Mouse (Mus musculus) stomach, postnatal 0 days (tissue): ENCODE results near the gene Nelfa. TPM values are rescaled to one million over a fixed set of nuclear protein-coding genes. Genes with fewer than 3 reads are reported as not detected.
A peak's percentile ranks its signal among the peaks of the same experiment; 100 is the strongest.

ENCODE experiments used
- ATAC-seq: fragments of 200-750 bp; cut with Nextera tagmentation; 2 replicates; pipeline ENCODE4 v1.8.0; 2017; ENCODE audit not compliant: low FRiP score, low TSS enrichment
- DNase-seq: peaks from one replicate; pipeline ENCODE4 v3.0.0-alpha.2; 2016; ENCODE audit warnings: low spot score
- H3K27ac ChIP-seq: fragments of 300-500 bp; sonication (generic); replicated peaks from 2 replicates; pipeline ENCODE4 v1.5.1; 2014; ENCODE audit warnings: mild to moderate bottlenecking, control low read depth
- H3K27me3 ChIP-seq: fragments of 300-500 bp; sonication (generic); 2 replicates; pipeline ENCODE4 v1.6.1; 2014; ENCODE audit warnings: low read length; ENCODE audit not compliant: control insufficient read depth, insufficient read depth
- H3K36me3 ChIP-seq: fragments of 300-500 bp; sonication (generic); 2 replicates; pipeline ENCODE4 v1.6.1; 2014; ENCODE audit warnings: low read length, mixed read lengths; ENCODE audit not compliant: control insufficient read depth, insufficient read depth
- H3K4me1 ChIP-seq: fragments of 300-500 bp; sonication (generic); replicated peaks from 2 replicates; pipeline ENCODE4 v1.6.1; 2014; ENCODE audit warnings: antibody characterized with exemption; ENCODE audit not compliant: control insufficient read depth, insufficient read depth
- H3K4me2 ChIP-seq: fragments of 300-500 bp; sonication (generic); replicated peaks from 2 replicates; pipeline ENCODE4 v1.6.1; 2014; ENCODE audit warnings: low read depth, mild to moderate bottlenecking, control low read depth, moderate library complexity
- H3K4me3 ChIP-seq: fragments of 300-500 bp; sonication (generic); 2 replicates; pipeline ENCODE4 v1.5.1; 2014; ENCODE audit warnings: low read depth, low read length, control low read depth
- H3K9ac ChIP-seq: fragments of 300-500 bp; sonication (generic); 2 replicates; pipeline ENCODE4 v1.6.1; 2014; ENCODE audit warnings: mild to moderate bottlenecking, low read length, control low read depth, mixed read lengths
- H3K9me3 ChIP-seq: fragments of 300-500 bp; sonication (generic); 2 replicates; pipeline ENCODE4 v1.6.1; 2016; ENCODE audit warnings: low read length; ENCODE audit not compliant: control insufficient read depth
- CTCF ChIP-seq: IDR thresholded peaks from 2 replicates; pipeline ENCODE4 v1.5.1; 2016; ENCODE audit warnings: antibody characterized with exemption, low read depth, mild to moderate bottlenecking, moderate library complexity
- EP300 ChIP-seq: optimal IDR thresholded peaks from 2 replicates; pipeline ENCODE3; 2016; ENCODE audit warnings: antibody characterized with exemption
- WGBS: fragments of 180-500 bp; shearing (Covaris S2); extraction: QIAGEN DNeasy Blood & Tissue Kit; methylation state at CpG from one replicate; pipeline ENCODE4 v1.1.7; 2014; 5-methylcytosine and 5-hydroxymethylcytosine counted together
- polyA plus RNA-seq: library from polyadenylated mRNA; unstranded; fragments of >200 nt; fragmentation: Nextera tagmentation; extraction: Ambion mirVana; gene quantifications from 2 replicates; pipeline ENCODE4 v1.2.1, GENCODE M21; 2015

Gene Nelfa
- polyA plus RNA-seq, 1 experiment from 2014 or later = 20.5 TPM

DNA sequence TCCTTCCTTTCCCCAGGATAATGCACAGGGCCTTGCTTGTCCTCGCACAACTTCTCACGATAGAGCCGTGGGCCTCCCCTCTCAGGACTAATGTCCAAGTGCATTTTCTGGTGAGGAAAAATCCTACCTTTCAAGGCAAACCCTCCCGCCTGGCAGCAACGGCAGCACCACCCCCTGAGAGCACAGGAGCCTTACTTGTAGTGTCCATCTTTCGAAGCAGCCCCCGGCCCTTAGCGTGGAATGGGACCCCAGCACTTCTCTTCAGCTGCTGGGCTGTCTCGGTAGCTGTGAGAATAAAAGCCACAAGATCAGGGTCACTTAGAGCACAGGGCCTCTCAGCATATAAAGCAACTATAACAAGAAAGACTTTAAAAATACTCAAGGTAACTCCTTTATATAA lies 33.0 kb downstream of the Nelfa start:
- Histone ChIP-seq H3K9me3 (no peaks in the 10 kb centered on the region), H3K4me1 (no peaks in the 10 kb centered on the region), H3K27ac (no peak overlapping the region), H3K36me3 (peaks cover 28% of the 10 kb centered on the region), H3K27me3 (no peaks in the 10 kb centered on the region), H3K4me2 (no peak overlapping the region), H3K9ac (no peak overlapping the region), H3K4me3 (no peak overlapping the region)
- DNase-seq (no peak), ATAC-seq (no peak)
- WGBS = 83% methylated on average over 9 of the region's 9 CpGs
- no peak for TF ChIP-seq EP300
- TF ChIP-seq CTCF = no peak

DNA sequence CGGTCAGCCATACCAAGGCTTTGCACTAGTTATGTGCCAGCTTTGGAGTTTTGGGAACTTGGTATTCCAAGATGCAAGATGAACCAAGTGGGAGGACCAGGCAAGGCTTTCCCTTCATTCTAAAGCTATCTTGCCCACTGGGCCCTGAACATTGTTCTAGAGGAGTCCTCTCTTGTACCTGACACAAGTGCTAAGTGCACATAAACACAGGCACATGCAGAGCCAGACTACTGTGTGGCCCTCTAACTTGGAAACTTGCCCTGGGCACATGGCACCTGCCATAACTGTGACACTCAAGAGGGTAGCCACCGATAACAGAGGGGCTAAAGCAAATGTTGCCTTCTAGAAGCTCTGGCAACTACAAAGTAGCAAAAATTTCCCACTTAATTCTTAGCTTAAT lies 33.5 kb downstream of the Nelfa start:
- WGBS = 90% methylated on average over 2 of the region's 2 CpGs
- Histone ChIP-seq H3K27ac (no peak overlapping the region), H3K9ac (no peak overlapping the region), H3K4me3 (no peak overlapping the region), H3K4me2 (no peak overlapping the region), H3K9me3 (no peaks in the 10 kb centered on the region), H3K36me3 (peaks cover 28% of the 10 kb centered on the region), H3K4me1 (no peaks in the 10 kb centered on the region), H3K27me3 (no peaks in the 10 kb centered on the region)
- TF ChIP-seq EP300 (no peak), CTCF (no peak)
- no peak for ATAC-seq
- DNase-seq = no peak

DNA sequence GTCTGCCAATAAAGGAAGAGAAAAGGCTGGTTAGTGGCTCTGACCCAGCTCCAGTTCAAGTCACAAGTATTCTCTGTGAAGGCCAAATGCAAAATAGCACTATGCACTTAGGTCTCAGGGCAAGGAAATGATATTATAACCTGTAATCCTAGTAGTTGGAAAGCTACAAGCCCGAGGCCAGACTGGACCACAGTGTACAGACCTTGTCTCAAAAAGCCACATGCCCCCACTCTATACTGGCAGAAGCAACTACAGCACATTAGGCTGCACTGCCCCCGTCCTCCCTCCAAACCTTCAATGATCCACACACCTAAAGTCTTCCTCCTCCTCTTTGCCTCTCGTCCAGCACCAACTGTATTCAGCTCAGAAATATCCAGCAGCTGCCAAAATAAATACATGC lies 34.9 kb downstream of the Nelfa start:
- Histone ChIP-seq H3K9ac (no peak overlapping the region), H3K4me2 (no peak overlapping the region), H3K36me3 (peaks cover 32% of the 10 kb centered on the region), H3K27me3 (no peaks in the 10 kb centered on the region), H3K27ac (no peak overlapping the region), H3K4me3 (no peak overlapping the region), H3K9me3 (no peaks in the 10 kb centered on the region), H3K4me1 (no peaks in the 10 kb centered on the region)
- ATAC-seq (no peak), DNase-seq (no peak)
- TF ChIP-seq CTCF (no peak), EP300 (no peak)
- WGBS = 86% methylated on average over 3 of the region's 3 CpGs

DNA sequence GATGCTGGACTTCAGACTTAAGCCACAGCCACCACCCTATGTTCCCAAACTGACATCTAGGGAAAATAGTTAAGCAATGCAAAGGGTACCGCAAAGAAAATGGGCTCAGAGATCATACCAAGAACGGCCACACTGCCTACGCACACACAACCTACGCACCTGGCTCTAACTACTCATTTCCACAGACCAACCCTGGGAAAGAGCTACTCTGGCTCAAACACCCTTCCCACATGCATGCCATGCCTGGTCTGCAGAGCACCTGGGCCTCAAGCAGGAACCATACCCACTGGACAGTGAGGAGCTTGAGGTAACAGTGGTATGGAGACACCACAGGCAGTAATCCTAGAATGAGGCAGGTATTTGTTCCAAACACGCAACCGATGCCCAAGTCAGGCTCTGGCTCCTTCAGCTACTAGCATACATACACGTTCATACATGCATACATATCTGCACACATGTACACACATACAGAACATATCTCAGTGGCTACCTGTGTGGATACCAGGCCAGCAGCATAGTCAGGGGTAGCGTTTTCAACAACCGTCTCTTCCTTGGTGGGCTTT lies 35.4 kb downstream of the Nelfa start:
- H3K9ac ChIP-seq = no peak overlapping the region
- 94% methylated on average over 9 of the region's 9 CpGs for WGBS
- no peak for DNase-seq
- no peaks in the 10 kb centered on the region for H3K9me3 ChIP-seq
- TF ChIP-seq CTCF (no peak), EP300 (no peak)
- ATAC-seq = no peak
- peaks cover 33% of the 10 kb centered on the region for H3K36me3 ChIP-seq
- H3K4me3 ChIP-seq = no peak overlapping the region
- H3K4me2 ChIP-seq = no peak overlapping the region
- H3K27ac ChIP-seq = no peak overlapping the region
- no peaks in the 10 kb centered on the region for H3K27me3 ChIP-seq
- H3K4me1 ChIP-seq = no peaks in the 10 kb centered on the region

DNA sequence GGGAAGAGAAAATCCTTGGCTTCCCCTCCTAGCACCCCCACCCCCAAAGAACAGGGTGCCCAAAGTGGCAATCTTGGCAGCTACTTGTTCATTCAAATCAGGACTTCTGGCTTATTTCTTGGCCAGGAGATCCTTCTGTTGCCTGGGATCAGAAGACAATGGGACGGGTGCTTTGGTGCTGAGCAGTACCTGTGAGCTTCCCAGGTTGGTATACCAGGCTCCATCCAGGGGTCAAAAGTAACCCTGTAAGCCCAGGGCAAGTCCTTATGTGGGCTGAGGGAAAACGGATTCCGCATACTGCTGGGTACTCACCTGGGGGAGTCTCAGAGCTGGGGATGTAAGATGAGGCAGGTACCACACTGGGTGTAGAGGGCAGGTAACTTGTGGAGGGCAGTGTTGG lies 36.1 kb downstream of the Nelfa start:
- Histone ChIP-seq H3K9ac (no peak overlapping the region), H3K4me3 (no peak overlapping the region), H3K36me3 (peaks cover 38% of the 10 kb centered on the region), H3K27me3 (no peaks in the 10 kb centered on the region), H3K9me3 (no peaks in the 10 kb centered on the region), H3K27ac (no peak overlapping the region), H3K4me1 (no peaks in the 10 kb centered on the region), H3K4me2 (no peak overlapping the region)
- DNase-seq (no peak), ATAC-seq (no peak)
- WGBS = 87% methylated on average over 3 of the region's 3 CpGs
- TF ChIP-seq EP300 (no peak), CTCF (no peak)

DNA sequence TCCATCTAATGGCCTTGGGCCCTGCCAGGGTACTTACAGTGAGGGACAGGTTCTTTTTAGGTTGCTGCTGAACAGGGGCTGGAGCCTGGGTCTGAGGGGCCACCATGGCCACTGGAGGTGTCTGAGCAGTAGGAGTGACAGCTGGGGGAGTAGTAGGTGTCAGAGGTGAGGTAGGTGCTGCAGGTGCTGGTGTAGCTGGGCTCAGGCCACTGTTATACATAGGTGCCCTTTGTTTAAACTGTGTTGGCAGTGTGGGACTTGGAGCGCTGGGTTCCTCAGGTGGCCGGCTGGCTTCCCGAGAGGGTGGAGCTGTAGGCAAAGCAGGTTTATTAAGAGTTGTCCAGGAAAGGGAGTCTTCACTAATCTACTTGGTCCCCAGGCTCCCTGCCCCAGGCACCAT lies 37.0 kb downstream of the Nelfa start:
- no peaks in the 10 kb centered on the region for H3K27me3 ChIP-seq
- 93% methylated on average over 3 of the region's 3 CpGs for WGBS
- H3K4me1 ChIP-seq = no peaks in the 10 kb centered on the region
- H3K4me3 ChIP-seq = no peak overlapping the region
- 0 out of 2 replicates have a peak, but pooled peaks have one; percentile 24 for ATAC-seq
- no peak overlapping the region for H3K4me2 ChIP-seq
- no peak overlapping the region for H3K9ac ChIP-seq
- DNase-seq = no peak
- no peaks in the 10 kb centered on the region for H3K9me3 ChIP-seq
- peaks cover 42% of the 10 kb centered on the region for H3K36me3 ChIP-seq
- TF ChIP-seq EP300 (no peak), CTCF (no peak)
- H3K27ac ChIP-seq = no peak overlapping the region
